Mouse (Mus musculus): ENCODE results near the gene Adgre5.

DNA sequence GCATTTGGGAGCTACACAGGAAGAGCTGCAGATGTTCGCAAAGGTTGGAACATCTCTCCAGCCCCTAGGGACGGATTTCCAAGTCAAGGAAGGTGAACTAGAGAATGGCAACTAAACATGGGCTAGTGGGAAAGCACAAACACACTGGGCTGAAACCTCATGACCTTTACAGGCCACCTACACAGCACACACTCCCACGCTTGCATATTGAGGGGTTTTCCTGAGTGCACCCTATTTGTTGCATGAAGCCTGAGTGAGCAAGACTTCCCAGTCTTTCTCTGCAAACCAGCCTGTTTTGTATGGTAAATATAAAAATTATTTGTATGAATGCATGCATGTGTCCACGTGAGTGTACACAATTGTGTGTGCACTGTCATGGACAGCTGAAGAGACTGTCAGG, 48.7 kb upstream of the Adgre5 start:
- TF ChIP-seq CTCF (IDR thresholded peaks at IDR 0.05; ENCODE audit: extremely low read depth, insufficient read depth, insufficient read length, insufficient replicate concordance) (no peak), POLR2A (IDR thresholded peaks at IDR 0.05; ENCODE audit: low read depth, low read length) (no peak)
